Mouse (Mus musculus): Measurements from ENCODE around the gene BC030867.
"Not testable (repeated sequence)": the region's sequence is repeated elsewhere in the genome, so short reads cannot be mapped to it uniquely, and the experiment has no call there.

Gene BC030867

GRCm38 (mm10) chr11:102246871-102247270, 1.8 kb upstream of the BC030867 start:
- intact Hi-C loops (cut with DNase I): no loop called here

DNA sequence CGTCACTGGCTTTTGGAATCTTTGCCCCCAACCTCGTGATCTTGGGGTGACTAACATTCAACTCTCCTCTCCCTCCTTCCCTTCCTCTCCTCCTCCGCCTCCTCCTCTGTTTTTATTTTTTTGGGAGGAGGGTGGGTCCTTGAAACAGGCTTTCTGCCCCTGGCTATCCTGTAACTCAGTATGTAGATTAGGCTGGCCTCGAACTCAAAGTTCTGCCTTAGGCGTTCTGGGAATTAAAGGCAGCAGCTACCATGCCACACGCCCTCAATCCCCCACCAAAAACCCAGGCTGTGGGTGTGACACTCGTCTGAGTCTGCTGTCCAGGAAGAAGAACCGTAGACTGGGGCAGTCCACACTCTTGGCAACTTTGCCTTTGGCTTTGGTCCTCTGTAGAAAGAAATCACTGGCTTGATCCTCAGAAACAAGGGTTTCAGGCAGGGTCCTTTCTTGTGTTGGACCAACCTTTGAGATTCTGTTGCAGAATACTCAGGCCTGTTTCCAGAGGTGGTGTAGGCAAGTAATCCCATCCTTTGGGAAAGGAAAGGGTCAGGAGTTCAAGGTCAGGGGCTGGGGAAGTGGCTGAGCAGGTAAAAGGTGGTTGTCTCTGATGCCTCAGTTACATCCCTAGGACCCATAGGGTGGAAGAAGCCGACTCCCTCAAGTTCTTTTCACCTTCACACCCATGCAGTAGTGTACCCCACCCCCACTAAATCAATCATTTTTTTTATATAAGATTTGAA, 839 bp downstream of the BC030867 start:
- intact Hi-C loops (cut with DNase I): no loop called here

DNA sequence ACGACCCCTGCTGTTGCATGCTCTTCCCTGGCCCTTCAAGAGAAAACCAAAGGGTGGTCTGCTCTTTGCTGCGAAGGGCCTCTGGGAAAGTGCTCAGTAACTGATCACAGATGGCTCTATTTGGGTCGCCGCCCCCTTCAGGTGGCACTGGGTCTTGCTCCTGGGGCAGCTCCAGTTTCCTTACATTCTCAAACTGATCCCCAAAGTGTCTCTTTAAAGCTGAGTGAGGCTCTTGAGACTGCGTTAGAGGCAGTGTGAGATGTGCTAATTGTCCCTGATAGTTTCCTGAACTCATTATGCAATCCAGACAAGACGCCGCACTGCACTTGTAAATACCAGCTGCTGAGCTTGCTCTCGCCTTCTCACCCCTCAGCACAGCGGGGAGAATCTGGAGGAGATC, 8.8 kb downstream of the BC030867 start:
- intact Hi-C loops (cut with DNase I): no loop called here

DNA sequence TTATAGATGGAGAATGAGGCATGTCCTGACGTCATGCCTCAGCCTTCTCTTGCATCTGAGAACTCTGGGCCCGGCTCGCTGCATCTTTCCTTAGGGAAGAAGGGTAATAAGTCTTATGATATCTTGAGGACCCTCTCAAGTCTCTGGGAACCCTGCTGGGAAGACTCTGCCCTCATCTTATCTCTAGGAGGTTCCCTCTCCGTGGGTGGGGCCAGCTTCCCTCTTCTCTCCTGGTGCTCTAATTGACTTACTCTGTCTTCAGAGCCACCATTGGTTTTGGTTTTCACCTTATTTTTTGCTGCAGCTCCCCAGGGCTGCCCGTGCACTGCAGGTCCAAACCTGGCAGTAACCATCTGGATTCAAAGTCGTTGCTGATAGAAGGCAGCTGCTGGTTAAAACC, 9.4 kb downstream of the BC030867 start:
- intact Hi-C loops (cut with DNase I): no loop called here

DNA sequence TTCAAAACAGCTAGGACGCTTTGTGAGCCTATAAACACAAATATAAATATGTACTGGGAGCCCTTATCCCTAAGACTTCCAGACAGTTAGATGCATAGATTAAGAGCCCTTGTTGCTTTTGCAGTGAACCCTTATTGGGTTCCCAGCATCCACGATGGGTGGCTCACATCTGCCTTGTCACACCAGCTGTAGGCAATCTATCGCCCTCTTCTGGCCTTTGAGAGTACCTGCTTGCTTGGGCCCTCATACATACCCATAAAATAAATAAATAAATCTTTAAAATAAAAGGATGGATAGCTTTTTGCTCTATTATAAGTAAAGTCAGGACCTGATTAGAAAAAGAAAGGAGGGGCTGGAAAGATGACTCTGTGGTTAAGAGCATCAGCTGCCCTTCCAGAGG, 9.8 kb downstream of the BC030867 start:
- intact Hi-C loops (cut with DNase I): no loop called here

DNA sequence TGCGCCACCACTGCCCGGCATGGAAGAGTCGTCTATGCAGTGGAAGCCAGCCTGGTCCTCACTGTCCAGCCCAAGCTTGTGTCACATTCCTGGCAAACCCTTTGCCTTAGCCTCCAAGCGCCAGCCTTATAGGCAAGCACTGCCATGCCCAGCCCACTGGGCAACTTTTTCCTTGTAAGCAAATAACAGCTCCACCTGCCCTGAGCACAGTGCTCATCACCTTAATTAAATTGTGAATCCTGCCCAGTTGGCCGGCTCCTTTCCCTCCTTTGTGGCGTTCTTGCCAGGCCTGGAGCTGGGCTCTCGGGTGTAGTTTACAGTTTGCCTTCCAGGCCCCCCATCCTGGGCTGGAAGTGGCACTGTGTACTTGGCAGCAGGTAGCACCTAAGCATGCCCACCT, 14.5 kb downstream of the BC030867 start:
- intact Hi-C loops (cut with DNase I): loop anchor here (5.0 kb wide), 1 partner anchor 106 kb away; the partner anchor contains the start of gene Tmem101

- intact Hi-C loops (cut with DNase I): no loop called here
Observed at GRCm38 (mm10) chr11:102265816-102266215, 17.1 kb downstream of the BC030867 start.

- intact Hi-C loops (cut with DNase I): no loop called here
Observed at GRCm38 (mm10) chr11:102266631-102267355, 18.1 kb downstream of the BC030867 start.

DNA sequence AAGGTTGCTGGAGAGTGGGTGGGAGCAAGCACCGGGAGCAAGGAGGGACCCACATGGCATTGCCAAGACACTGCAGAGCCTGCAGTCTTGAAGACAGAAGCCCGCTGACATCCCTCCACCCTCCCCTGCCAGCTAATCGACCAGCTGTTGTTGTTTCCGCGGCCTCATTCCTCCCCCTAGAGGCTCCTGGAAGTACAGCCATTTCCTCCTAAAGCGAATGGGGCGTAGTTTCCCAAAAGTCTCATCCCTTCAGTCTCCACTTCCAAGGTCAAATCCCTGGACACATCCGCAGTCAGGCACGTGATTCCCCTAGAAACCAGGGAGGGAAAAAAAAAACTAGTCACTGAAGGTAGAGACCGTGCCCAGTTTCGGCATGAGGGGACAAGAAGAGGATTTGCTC, 18.8 kb downstream of the BC030867 start:
- intact Hi-C loops (cut with DNase I): no loop called here

DNA sequence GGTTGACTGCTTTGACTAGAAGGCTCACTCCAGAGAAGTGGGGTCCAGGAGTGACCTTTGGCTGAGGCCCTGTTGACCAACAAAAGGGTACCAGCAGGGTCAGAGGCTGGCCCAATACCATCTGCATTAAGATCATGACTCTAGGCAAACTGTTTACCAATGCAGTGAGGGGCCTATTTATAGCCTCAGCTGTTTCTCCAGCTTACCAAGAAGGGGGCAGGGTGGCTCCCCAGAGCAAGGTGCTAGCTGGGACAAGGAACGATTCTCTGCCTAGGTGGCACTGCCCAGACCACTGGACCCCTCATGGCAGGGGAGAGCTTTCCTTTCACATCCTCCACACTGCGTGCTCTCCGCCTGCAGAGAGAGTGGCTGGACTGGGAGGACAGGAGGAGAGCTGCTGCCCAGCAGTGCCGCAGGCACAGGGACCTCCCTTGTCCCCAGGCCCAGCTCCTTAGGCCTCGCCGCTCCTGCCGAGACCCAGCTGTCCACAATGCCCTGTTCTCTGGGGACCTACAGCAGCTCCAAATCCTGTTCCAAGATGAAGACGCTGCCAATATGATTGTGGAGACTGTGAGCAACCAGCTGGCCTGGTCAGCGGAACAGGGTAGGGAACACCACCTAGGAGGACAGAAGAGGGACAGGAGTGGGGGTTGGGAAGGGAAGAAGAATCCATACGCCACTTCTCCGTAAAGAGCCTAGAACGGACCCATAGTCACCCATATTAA, 20.0 kb downstream of the BC030867 start, which contains the start of gene Asb16:
TSS of gene Asb16 (plus strand) at position 224 of the 725 bp plus-strand sequence.
- intact Hi-C loops (cut with DNase I): no loop called here

- intact Hi-C loops (cut with DNase I): no loop called here
Observed at GRCm38 (mm10) chr11:102276411-102276915, 27.8 kb downstream of the BC030867 start.

- intact Hi-C loops (cut with DNase I): no loop called here
Observed at GRCm38 (mm10) chr11:102277754-102278153, 29.1 kb downstream of the BC030867 start.

DNA sequence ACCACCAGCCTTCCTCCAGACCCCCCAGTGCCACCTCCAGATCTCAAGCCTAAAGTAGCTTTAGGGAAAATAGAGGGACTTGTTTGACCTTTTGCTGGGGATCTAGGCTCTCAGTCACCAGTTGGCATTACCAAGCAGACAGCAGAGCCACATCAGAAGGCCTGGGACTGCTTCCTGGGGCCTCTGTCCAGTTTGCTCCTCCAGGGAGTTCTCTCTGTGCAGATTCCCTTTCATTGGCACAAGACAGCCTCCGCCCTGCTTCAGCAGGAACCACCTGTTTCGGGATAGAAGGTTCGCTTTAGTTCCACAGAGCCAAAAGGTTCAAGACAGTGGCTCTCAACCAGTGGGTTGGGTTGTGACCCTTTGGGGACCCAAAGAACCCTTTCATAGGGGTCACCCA, 30.9 kb downstream of the BC030867 start:
- intact Hi-C loops (cut with DNase I): no loop called here

DNA sequence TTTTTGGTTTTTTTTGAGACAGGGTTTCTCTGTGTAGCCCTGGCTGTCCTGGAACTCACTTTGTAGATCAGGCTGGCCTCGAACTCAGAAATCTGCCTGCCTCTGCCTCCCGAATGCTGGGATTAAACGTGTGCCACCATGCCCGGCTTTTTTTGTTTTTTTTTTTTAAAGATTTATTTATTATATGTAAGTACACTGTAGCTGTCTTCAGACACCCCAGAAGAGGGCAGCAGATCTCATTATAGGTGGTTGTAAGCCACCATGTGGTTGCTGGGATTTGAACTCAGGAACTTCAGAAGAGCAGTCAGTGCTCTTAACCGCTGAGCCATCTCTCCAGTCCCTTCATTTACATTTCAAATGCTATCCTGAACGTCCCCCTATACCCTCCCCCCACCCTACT, 31.6 kb downstream of the BC030867 start:
- intact Hi-C loops (cut with DNase I): not testable (repeated sequence)

GRCm38 (mm10) chr11:102283922-102284321, 35.2 kb downstream of the BC030867 start:
- intact Hi-C loops (cut with DNase I): no loop called here

DNA sequence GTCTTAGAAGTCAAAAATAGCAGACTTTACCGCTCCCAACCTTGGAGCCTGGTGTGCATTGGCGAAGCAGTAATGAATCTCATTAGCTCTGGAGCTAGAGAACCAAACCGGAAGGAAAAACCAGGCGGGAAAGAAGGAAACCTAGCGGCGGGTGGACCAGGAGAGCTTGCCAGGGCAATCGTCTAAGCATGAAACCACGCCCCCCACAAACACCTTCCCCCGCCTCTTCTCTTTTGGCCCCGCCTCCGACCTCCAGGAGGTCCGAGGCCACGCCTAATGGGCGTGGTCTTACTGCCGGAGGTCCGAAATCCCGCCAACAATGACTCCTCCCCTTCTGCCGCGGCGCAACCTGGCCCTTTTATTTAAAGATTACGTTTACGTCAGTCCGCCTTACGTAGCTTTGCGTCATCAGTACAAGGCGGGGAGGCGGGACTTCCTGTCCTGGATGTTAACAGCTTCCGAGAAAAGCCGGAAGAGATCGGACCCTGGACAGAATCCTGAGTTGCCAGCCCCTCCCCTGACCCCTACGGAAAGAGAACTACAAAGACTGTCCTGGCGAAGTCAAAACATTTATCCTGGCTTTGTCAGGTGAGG, 35.9 kb downstream of the BC030867 start, which contains the start of gene Tmub2:
TSS of gene Tmub2 (plus strand) at position 431 of the 594 bp plus-strand sequence.
- intact Hi-C loops (cut with DNase I): no loop called here

- intact Hi-C loops (cut with DNase I): no loop called here
Observed at GRCm38 (mm10) chr11:102285095-102285834, 36.6 kb downstream of the BC030867 start.

- intact Hi-C loops (cut with DNase I): no loop called here
Observed at GRCm38 (mm10) chr11:102287485-102287884, 38.8 kb downstream of the BC030867 start.

GRCm38 (mm10) chr11:102288027-102288804, 39.5 kb downstream of the BC030867 start:
- intact Hi-C loops (cut with DNase I): no loop called here

GRCm38 (mm10) chr11:102288913-102289312, 40.2 kb downstream of the BC030867 start:
- intact Hi-C loops (cut with DNase I): no loop called here

All from adrenal gland (tissue).